Mouse (Mus musculus): ENCODE results near the gene M1ap.

- TF ChIP-seq POLR2A (IDR thresholded peaks at IDR 0.05; ENCODE audit: insufficient read length, low read depth) (no peak), POLR2AphosphoS2 (IDR thresholded peaks at IDR 0.05; ENCODE audit: insufficient read length, low read depth) (no peak), MAX (IDR thresholded peaks at IDR 0.05; ENCODE audit: low read depth) (no peak)
These were observed 58.8 kb downstream of the M1ap start for GRCm38 (mm10) chr6:83005444-83006011.
